Mouse (Mus musculus): ENCODE data around the gene Mfsd4b2. TPM values are rescaled to one million over a fixed set of nuclear protein-coding genes. Genes with fewer than 3 reads are reported as not detected.

The Mfsd4b2 gene
- polyA plus RNA-seq (2014; fragmentation: Nextera tagmentation; extraction: Ambion mirVana) = not detected in 2 replicates

- Histone ChIP-seq H3K9ac (ENCODE audit: low read length) (peak within 1 kb of the TSS; percentile 60), H3K9me3 (ENCODE audit: control insufficient read depth, low read length) (no peaks in the 10 kb centered on the region), H3K4me1 (ENCODE audit: control insufficient read depth, insufficient read depth, low read length) (peaks cover 3% of the 10 kb centered on the region; the same call in 1 of the 2 replicates), H3K27ac (ENCODE audit: low read depth, low read length) (no peak within 1 kb of the TSS), H3K36me3 (ENCODE audit: control insufficient read depth, insufficient read depth, low read length) (no peaks in the 10 kb centered on the region), H3K4me2 (peak within 1 kb of the TSS; percentile 72), H3K4me3 (ENCODE audit: low read depth, low read length) (peak within 1 kb of the TSS; percentile 40), H3K27me3 (ENCODE audit: control insufficient read depth, insufficient read depth, low read length) (peaks cover 12% of the 10 kb centered on the region)
- DNase-seq (ENCODE audit: low spot score, missing footprints) = peak; percentile 93
- 1% methylated on average over 39 of the region's 41 CpGs for WGBS
- ATAC-seq (ENCODE audit: low FRiP score) = peak; percentile 73; the same call in 1 of the 2 replicates
These were observed at the start of gene Mfsd4b2 for GRCm38 (mm10) chr10:39926616-39927139. Gene Mfsd4b2, minus strand, starts transcription at chr10:39926923.

GRCm38 (mm10) chr10:39975771-39976170 is 49.0 kb upstream of the Mfsd4b2 start:
- no peak for DNase-seq (ENCODE audit: low spot score, missing footprints)
- Histone ChIP-seq H3K36me3 (ENCODE audit: control insufficient read depth, insufficient read depth, low read length) (no peaks in the 10 kb centered on the region), H3K27ac (ENCODE audit: low read depth, low read length) (no peak overlapping the region), H3K27me3 (ENCODE audit: control insufficient read depth, insufficient read depth, low read length) (no peaks in the 10 kb centered on the region), H3K9ac (ENCODE audit: low read length) (no peak overlapping the region), H3K9me3 (ENCODE audit: control insufficient read depth, low read length) (peaks cover 6% of the 10 kb centered on the region), H3K4me1 (ENCODE audit: control insufficient read depth, insufficient read depth, low read length) (no peaks in the 10 kb centered on the region), H3K4me2 (no peak overlapping the region), H3K4me3 (ENCODE audit: low read depth, low read length) (no peak overlapping the region)
- ATAC-seq (ENCODE audit: low FRiP score) = no peak
- WGBS = 40% methylated on average over 2 of the region's 2 CpGs

GRCm38 (mm10) chr10:39974982-39975381 is 48.3 kb upstream of the Mfsd4b2 start:
- Histone ChIP-seq H3K9ac (ENCODE audit: low read length) (no peak overlapping the region), H3K4me1 (ENCODE audit: control insufficient read depth, insufficient read depth, low read length) (no peaks in the 10 kb centered on the region)
- 68% methylated on average over 11 of the region's 11 CpGs for WGBS

GRCm38 (mm10) chr10:39967512-39967911 is 40.8 kb upstream of the Mfsd4b2 start:
- no peak overlapping the region for H3K9ac ChIP-seq (ENCODE audit: low read length)
- no peak overlapping the region for H3K27ac ChIP-seq (ENCODE audit: low read depth, low read length)
- WGBS = 89% methylated on average over 3 of the region's 3 CpGs
- no peak for ATAC-seq (ENCODE audit: low FRiP score)
- no peaks in the 10 kb centered on the region for H3K27me3 ChIP-seq (ENCODE audit: control insufficient read depth, insufficient read depth, low read length)
- H3K4me3 ChIP-seq (ENCODE audit: low read depth, low read length) = no peak overlapping the region
- no peak for DNase-seq (ENCODE audit: low spot score, missing footprints)
- no peaks in the 10 kb centered on the region for H3K36me3 ChIP-seq (ENCODE audit: control insufficient read depth, insufficient read depth, low read length)
- no peaks in the 10 kb centered on the region for H3K4me1 ChIP-seq (ENCODE audit: control insufficient read depth, insufficient read depth, low read length)
- H3K9me3 ChIP-seq (ENCODE audit: control insufficient read depth, low read length) = no peaks in the 10 kb centered on the region
- H3K4me2 ChIP-seq = no peak overlapping the region

More at GRCm38 (mm10) chr10:39974982-39975381, 48.3 kb upstream of the Mfsd4b2 start:
- Histone ChIP-seq H3K27ac (ENCODE audit: low read depth, low read length) (no peak overlapping the region), H3K36me3 (ENCODE audit: control insufficient read depth, insufficient read depth, low read length) (no peaks in the 10 kb centered on the region), H3K9me3 (ENCODE audit: control insufficient read depth, low read length) (peaks cover 6% of the 10 kb centered on the region), H3K4me2 (no peak overlapping the region), H3K27me3 (ENCODE audit: control insufficient read depth, insufficient read depth, low read length) (no peaks in the 10 kb centered on the region), H3K4me3 (ENCODE audit: low read depth, low read length) (no peak overlapping the region)
- DNase-seq (ENCODE audit: low spot score, missing footprints) (no peak), ATAC-seq (ENCODE audit: low FRiP score) (no peak)

- H3K4me1 ChIP-seq (ENCODE audit: control insufficient read depth, insufficient read depth, low read length) = peaks cover 3% of the 10 kb centered on the region; the same call in 1 of the 2 replicates
- H3K9ac ChIP-seq (ENCODE audit: low read length) = no peak overlapping the region
- no peaks in the 10 kb centered on the region for H3K36me3 ChIP-seq (ENCODE audit: control insufficient read depth, insufficient read depth, low read length)
- WGBS = 69% methylated on average over 1 of the region's 1 CpGs
- DNase-seq (ENCODE audit: low spot score, missing footprints) (no peak), ATAC-seq (ENCODE audit: low FRiP score) (no peak)
- no peak overlapping the region for H3K4me3 ChIP-seq (ENCODE audit: low read depth, low read length)
- H3K9me3 ChIP-seq (ENCODE audit: control insufficient read depth, low read length) = no peaks in the 10 kb centered on the region
- no peak overlapping the region for H3K4me2 ChIP-seq
- no peak overlapping the region for H3K27ac ChIP-seq (ENCODE audit: low read depth, low read length)
- H3K27me3 ChIP-seq (ENCODE audit: control insufficient read depth, insufficient read depth, low read length) = peaks cover 3% of the 10 kb centered on the region; the same call in 1 of the 2 replicates
These were observed 35.2 kb upstream of the Mfsd4b2 start for GRCm38 (mm10) chr10:39961906-39962305.

- H3K9ac ChIP-seq (ENCODE audit: low read length) = no peak overlapping the region
- peaks cover 3% of the 10 kb centered on the region; the same call in 1 of the 2 replicates for H3K4me1 ChIP-seq (ENCODE audit: control insufficient read depth, insufficient read depth, low read length)
- H3K36me3 ChIP-seq (ENCODE audit: control insufficient read depth, insufficient read depth, low read length) = no peaks in the 10 kb centered on the region
- peak overlapping the region; percentile 19; the same call in 1 of the 2 replicates for H3K4me2 ChIP-seq
- H3K4me3 ChIP-seq (ENCODE audit: low read depth, low read length) = no peak overlapping the region
- H3K27ac ChIP-seq (ENCODE audit: low read depth, low read length) = no peak overlapping the region
- 43% methylated on average over 11 of the region's 11 CpGs for WGBS
- DNase-seq (ENCODE audit: low spot score, missing footprints) (no peak), ATAC-seq (ENCODE audit: low FRiP score) (peak; percentile 44)
- no peaks in the 10 kb centered on the region for H3K9me3 ChIP-seq (ENCODE audit: control insufficient read depth, low read length)
- peaks cover 3% of the 10 kb centered on the region; the same call in 1 of the 2 replicates for H3K27me3 ChIP-seq (ENCODE audit: control insufficient read depth, insufficient read depth, low read length)
These were observed 33.7 kb upstream of the Mfsd4b2 start for GRCm38 (mm10) chr10:39960441-39960822.

- DNase-seq (ENCODE audit: low spot score, missing footprints) = peak; percentile 99
- peak within 1 kb of the TSS; percentile 93 for H3K4me2 ChIP-seq
- peak within 1 kb of the TSS; percentile 55 for H3K9ac ChIP-seq (ENCODE audit: low read length)
- H3K36me3 ChIP-seq (ENCODE audit: control insufficient read depth, insufficient read depth, low read length) = no peaks in the 10 kb centered on the region
- under 1% methylated on average over 38 of the region's 38 CpGs for WGBS
- H3K27ac ChIP-seq (ENCODE audit: low read depth, low read length) = no peak within 1 kb of the TSS
- peaks cover 3% of the 10 kb centered on the region; the same call in 1 of the 2 replicates for H3K27me3 ChIP-seq (ENCODE audit: control insufficient read depth, insufficient read depth, low read length)
- H3K4me1 ChIP-seq (ENCODE audit: control insufficient read depth, insufficient read depth, low read length) = peaks cover 3% of the 10 kb centered on the region; the same call in 1 of the 2 replicates
- peak; percentile 99 for ATAC-seq (ENCODE audit: low FRiP score)
- peak within 1 kb of the TSS; percentile 49 for H3K4me3 ChIP-seq (ENCODE audit: low read depth, low read length)
- H3K9me3 ChIP-seq (ENCODE audit: control insufficient read depth, low read length) = no peaks in the 10 kb centered on the region
These were observed 33.2 kb upstream of the Mfsd4b2 start, which contains the start of gene Mfsd4b3 for GRCm38 (mm10) chr10:39959761-39960440. Gene Mfsd4b3, minus strand, starts transcription at chr10:39960153.

- no peak overlapping the region for H3K9ac ChIP-seq (ENCODE audit: low read length)
- 81% methylated on average over 4 of the region's 4 CpGs for WGBS
- DNase-seq (ENCODE audit: low spot score, missing footprints) = no peak
These were observed 31.5 kb upstream of the Mfsd4b2 start for GRCm38 (mm10) chr10:39958266-39958665.

GRCm38 (mm10) chr10:39956340-39956878 is 29.7 kb upstream of the Mfsd4b2 start:
- 79% methylated on average over 2 of the region's 2 CpGs for WGBS
- peaks cover 3% of the 10 kb centered on the region; the same call in 1 of the 2 replicates for H3K4me1 ChIP-seq (ENCODE audit: control insufficient read depth, insufficient read depth, low read length)
- DNase-seq (ENCODE audit: low spot score, missing footprints) (no peak), ATAC-seq (ENCODE audit: low FRiP score) (no peak)
- no peaks in the 10 kb centered on the region for H3K9me3 ChIP-seq (ENCODE audit: control insufficient read depth, low read length)
- peaks cover 3% of the 10 kb centered on the region; the same call in 1 of the 2 replicates for H3K27me3 ChIP-seq (ENCODE audit: control insufficient read depth, insufficient read depth, low read length)
- H3K4me2 ChIP-seq = no peak overlapping the region
- H3K27ac ChIP-seq (ENCODE audit: low read depth, low read length) = no peak overlapping the region
- no peak overlapping the region for H3K4me3 ChIP-seq (ENCODE audit: low read depth, low read length)
- H3K36me3 ChIP-seq (ENCODE audit: control insufficient read depth, insufficient read depth, low read length) = no peaks in the 10 kb centered on the region
- H3K9ac ChIP-seq (ENCODE audit: low read length) = no peak overlapping the region

More at GRCm38 (mm10) chr10:39958266-39958665, 31.5 kb upstream of the Mfsd4b2 start:
- Histone ChIP-seq H3K27me3 (ENCODE audit: control insufficient read depth, insufficient read depth, low read length) (peaks cover 3% of the 10 kb centered on the region; the same call in 1 of the 2 replicates), H3K4me2 (no peak overlapping the region), H3K27ac (ENCODE audit: low read depth, low read length) (no peak overlapping the region), H3K4me3 (ENCODE audit: low read depth, low read length) (no peak overlapping the region), H3K4me1 (ENCODE audit: control insufficient read depth, insufficient read depth, low read length) (peaks cover 3% of the 10 kb centered on the region; the same call in 1 of the 2 replicates), H3K9me3 (ENCODE audit: control insufficient read depth, low read length) (no peaks in the 10 kb centered on the region), H3K36me3 (ENCODE audit: control insufficient read depth, insufficient read depth, low read length) (no peaks in the 10 kb centered on the region)
- no peak for ATAC-seq (ENCODE audit: low FRiP score)
